Mouse (Mus musculus) liver, embryonic 14.5 days (tissue): ENCODE results near the gene Gm4969.

Source experiments
- CTCF ChIP-seq: IDR thresholded peaks from 2 replicates; pipeline ENCODE4 v1.5.1; 2016; ENCODE audit warnings: antibody characterized with exemption, low read depth, control low read depth
- EP300 ChIP-seq: IDR thresholded peaks from 2 replicates; pipeline ENCODE4 v1.6.1; 2016; ENCODE audit warnings: antibody characterized with exemption, low read depth

GRCm38 (mm10) chr7:19129396-19129795 lies 11.2 kb upstream of the Gm4969 start:
- TF ChIP-seq CTCF (no peak), EP300 (no peak)
